Mouse (Mus musculus) embryonic facial prominence, embryonic 11.5 days (tissue): ENCODE data around the gene Rarb. TPM values are rescaled to one million over a fixed set of nuclear protein-coding genes. Genes with fewer than 3 reads are reported as not detected.

ENCODE experiments used
- ATAC-seq: fragments of 200-750 bp; cut with Nextera tagmentation; replicated peaks from 2 replicates; pipeline ENCODE4 v1.8.0; 2017; ENCODE audit warnings: low read depth; ENCODE audit not compliant: insufficient number of reproducible peaks, low FRiP score, low TSS enrichment
- DNase-seq: peaks from one replicate; pipeline ENCODE4 v3.0.0-alpha.2; 2015; ENCODE audit warnings: low spot score
- H3K27ac ChIP-seq: fragments of 300-500 bp; sonication (generic); replicated peaks from 2 replicates; pipeline ENCODE4 v1.5.1; 2014; ENCODE audit warnings: mild to moderate bottlenecking, low read depth, low read length, control low read depth
- H3K27me3 ChIP-seq: fragments of 300-500 bp; sonication (generic); 2 replicates; pipeline ENCODE4 v1.6.1; 2014; ENCODE audit warnings: mild to moderate bottlenecking, low read length, moderate library complexity, mixed read lengths; ENCODE audit not compliant: control insufficient read depth, insufficient read depth
- H3K36me3 ChIP-seq: fragments of 300-500 bp; sonication (generic); replicated peaks from 2 replicates; pipeline ENCODE4 v1.6.1; 2014; ENCODE audit warnings: low read depth, mild to moderate bottlenecking, low read length, moderate library complexity, mixed read lengths; ENCODE audit not compliant: control insufficient read depth, insufficient read depth
- H3K4me1 ChIP-seq: fragments of 300-500 bp; sonication (generic); 2 replicates; pipeline ENCODE4 v1.6.1; 2014; ENCODE audit warnings: low read length, mixed read lengths; ENCODE audit not compliant: control insufficient read depth, insufficient read depth
- H3K4me2 ChIP-seq: fragments of 300-500 bp; sonication (generic); 2 replicates; pipeline ENCODE4 v1.6.1; 2014; ENCODE audit warnings: low read depth, mild to moderate bottlenecking, control low read depth, low read length, moderate library complexity
- H3K4me3 ChIP-seq: fragments of 300-500 bp; sonication (generic); 2 replicates; pipeline ENCODE4 v1.5.1; 2014; ENCODE audit warnings: low read depth, low read length, control low read depth
- H3K9ac ChIP-seq: fragments of 300-500 bp; sonication (generic); replicated peaks from 2 replicates; pipeline ENCODE4 v1.6.1; 2014; ENCODE audit warnings: mild to moderate bottlenecking, control low read depth, low read length
- H3K9me3 ChIP-seq: fragments of 300-500 bp; sonication (generic); replicated peaks from 2 replicates; pipeline ENCODE4 v1.6.1; 2016; ENCODE audit warnings: mild to moderate bottlenecking, low read length, inconsistent platforms, mixed read lengths; ENCODE audit not compliant: control insufficient read depth
- WGBS: fragments of 180-500 bp; shearing (Covaris S2); extraction: QIAGEN DNeasy Blood & Tissue Kit; methylation state at CpG from one replicate; pipeline ENCODE4 v1.1.7; 2014; 5-methylcytosine and 5-hydroxymethylcytosine counted together
- polyA plus RNA-seq: library from polyadenylated mRNA; unstranded; fragments of >200 nt; fragmentation: Nextera tagmentation; extraction: Ambion mirVana; gene quantifications from 2 replicates; pipeline ENCODE4 v1.2.1, GENCODE M21; 2014

Rarb gene
- polyA plus RNA-seq, 1 experiment from 2014 or later, result 35.5 TPM

DNA sequence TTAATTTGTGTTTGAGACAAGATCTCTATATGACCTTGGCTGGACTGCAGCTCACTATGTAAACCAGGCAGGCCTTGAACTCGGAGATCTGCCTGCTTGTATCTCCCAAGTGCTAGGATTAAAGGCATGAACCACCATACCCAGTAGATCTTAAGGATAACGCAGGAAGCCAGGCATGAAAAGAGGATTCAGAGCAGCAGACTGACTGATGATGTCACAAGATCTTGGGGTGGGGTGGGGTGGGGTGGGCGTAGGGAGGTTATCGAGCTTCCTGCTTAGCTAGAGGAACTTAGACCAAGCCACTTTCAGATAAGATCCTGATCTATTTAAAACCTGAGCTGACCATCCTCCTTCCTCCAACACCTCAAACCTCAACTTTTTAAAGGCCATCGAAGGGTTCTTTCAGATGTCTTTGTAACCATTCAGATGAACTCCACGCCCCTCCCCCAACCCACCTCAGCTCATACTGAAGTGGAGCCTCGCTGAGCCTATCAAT lies 249.4 kb downstream of the Rarb start:
- DNase-seq, result no peak

DNA sequence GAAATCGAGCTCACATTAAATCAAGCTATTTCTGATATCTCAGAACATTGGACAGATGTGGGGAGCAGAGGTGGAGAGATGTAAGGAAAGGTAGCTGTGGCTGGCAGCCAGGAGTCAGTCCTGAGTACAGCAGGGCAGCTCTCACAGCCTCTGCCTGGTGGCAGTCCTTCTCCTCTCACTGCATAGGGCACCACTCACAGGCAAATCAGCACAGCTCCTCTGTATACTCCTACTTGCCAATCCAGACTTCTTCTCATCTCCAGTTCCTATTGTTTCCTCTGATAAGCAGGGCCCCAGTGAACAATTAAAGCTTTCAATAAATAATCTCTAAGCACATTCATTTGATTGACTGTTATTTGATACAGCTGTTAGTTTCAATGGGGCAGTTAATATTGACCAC lies 252.0 kb downstream of the Rarb start:
- no peaks in the 10 kb centered on the region for H3K27me3 ChIP-seq
- no peaks in the 10 kb centered on the region for H3K36me3 ChIP-seq
- no peak overlapping the region for H3K4me2 ChIP-seq
- H3K4me1 ChIP-seq, result no peaks in the 10 kb centered on the region
- WGBS, result 77% methylated on average over 1 of the region's 1 CpGs
- H3K9ac ChIP-seq, result no peak overlapping the region
- no peak for ATAC-seq
- no peak overlapping the region for H3K4me3 ChIP-seq
- H3K27ac ChIP-seq, result no peak overlapping the region
- no peaks in the 10 kb centered on the region for H3K9me3 ChIP-seq
- no peak for DNase-seq

More for the DNA sequence above, 249.4 kb downstream of the Rarb start:
- no peak overlapping the region for H3K4me3 ChIP-seq
- no peak overlapping the region for H3K9ac ChIP-seq
- no peak overlapping the region for H3K4me2 ChIP-seq
- no peak for ATAC-seq
- H3K4me1 ChIP-seq, result no peaks in the 10 kb centered on the region
- no peaks in the 10 kb centered on the region for H3K9me3 ChIP-seq
- WGBS, result 65% methylated on average over 7 of the region's 7 CpGs
- no peak overlapping the region for H3K27ac ChIP-seq
- H3K36me3 ChIP-seq, result no peaks in the 10 kb centered on the region
- H3K27me3 ChIP-seq, result no peaks in the 10 kb centered on the region

DNA sequence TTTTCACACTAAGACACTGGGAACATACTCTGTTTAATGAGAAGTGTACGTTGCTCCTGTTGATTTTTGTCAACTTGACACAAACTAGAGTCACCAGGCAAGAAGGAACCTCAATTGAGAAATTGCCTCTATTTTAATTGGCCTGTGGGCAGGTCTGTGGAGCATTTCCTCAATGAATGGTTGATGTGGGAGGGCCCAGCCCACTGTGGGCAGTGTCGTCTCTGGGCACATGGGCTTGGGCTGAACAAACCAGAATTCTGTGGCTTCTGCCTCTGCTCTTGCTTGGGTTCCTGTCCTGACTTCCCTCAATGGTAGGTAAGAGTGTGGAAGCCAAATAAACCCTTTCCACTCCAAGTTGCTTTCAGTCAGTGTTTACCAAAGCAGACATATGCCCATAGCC lies 255.0 kb downstream of the Rarb start:
- DNase-seq (no peak), ATAC-seq (no peak)
- Histone ChIP-seq H3K9ac (no peak overlapping the region), H3K36me3 (no peaks in the 10 kb centered on the region), H3K27ac (no peak overlapping the region), H3K4me1 (no peaks in the 10 kb centered on the region; the same call in 1 of the 2 replicates), H3K4me3 (no peak overlapping the region), H3K4me2 (no peak overlapping the region), H3K9me3 (no peaks in the 10 kb centered on the region), H3K27me3 (no peaks in the 10 kb centered on the region)
- 67% methylated on average over 2 of the region's 2 CpGs for WGBS

DNA sequence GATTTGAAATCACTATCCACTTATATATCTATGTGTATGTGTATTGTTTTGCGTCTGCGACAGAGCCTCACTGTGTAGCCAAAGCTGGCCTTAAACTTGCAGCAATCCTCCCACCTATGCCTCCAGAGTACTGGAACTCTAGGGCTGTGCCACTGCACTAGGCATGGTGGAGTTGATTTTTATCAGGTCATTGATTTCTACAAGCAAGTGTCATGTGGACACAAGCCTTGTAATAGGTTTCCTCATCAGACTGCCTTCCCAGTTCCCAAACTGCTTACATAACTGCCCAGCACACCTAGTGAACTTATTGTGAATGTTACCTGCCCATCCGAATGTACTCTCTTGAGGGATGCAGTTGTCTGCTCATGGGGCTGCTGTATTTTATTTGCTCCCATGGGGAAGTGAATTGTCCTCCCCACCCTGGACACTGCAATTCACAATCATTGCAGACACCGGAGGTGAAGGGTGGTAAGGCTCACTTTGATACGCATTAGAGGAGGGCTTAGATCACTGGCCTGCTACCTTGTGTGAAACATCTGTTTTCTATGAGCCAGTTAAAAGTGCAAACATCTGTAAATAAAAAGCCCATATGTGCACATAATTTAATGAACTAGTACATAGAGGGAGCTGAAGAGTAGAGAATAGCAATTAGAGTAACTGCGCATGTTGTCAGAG lies 257.3 kb downstream of the Rarb start:
- Histone ChIP-seq H3K4me3 (no peak overlapping the region), H3K4me2 (no peak overlapping the region), H3K27me3 (no peaks in the 10 kb centered on the region), H3K27ac (no peak overlapping the region), H3K9ac (no peak overlapping the region), H3K9me3 (no peaks in the 10 kb centered on the region), H3K36me3 (no peaks in the 10 kb centered on the region), H3K4me1 (no peaks in the 10 kb centered on the region; the same call in 1 of the 2 replicates)
- DNase-seq (peak; percentile 63), ATAC-seq (no peak)
- 59% methylated on average over 6 of the region's 6 CpGs for WGBS

DNA sequence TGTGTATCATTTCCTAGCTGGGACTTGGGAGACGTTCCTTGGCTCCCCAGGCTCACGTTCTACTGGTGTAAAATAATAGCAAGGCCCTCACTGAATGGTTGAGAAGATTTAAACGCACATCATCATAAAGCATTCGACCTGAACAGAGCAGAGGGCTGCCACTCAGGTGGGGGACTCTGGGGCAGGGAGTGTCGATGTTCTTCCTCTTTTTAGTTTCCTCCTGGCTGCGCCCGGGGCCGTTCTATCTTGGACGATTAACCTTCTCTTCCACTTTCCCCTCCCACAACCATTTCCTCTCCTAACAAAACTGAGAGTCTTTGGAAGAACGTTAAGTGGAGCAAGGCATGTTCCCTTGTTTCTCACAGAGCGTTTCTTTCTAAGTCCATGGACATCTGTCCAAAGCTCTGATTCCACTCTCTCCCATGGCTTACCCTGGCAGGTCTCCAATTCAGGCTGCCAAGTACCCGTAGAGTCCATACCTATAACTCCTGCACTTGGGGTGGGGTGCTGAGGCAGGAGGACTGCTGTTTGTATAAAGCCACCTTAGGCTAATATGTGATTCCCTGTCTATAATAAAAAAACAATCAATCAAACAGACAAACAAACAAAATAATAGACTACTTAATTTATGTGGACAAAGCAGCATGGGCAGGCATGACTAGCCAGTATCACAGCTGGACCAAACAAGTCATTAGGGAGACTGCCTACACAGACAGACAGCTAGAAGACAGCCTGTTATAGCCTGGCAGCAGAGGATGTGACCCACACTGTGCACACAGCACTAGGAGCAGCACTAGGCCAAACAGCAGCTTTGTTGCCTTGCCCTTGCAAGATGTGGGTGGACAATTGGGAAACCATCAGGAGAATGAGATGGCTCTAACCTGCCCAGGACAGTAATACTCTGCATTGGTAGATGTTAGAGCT lies 259.4 kb downstream of the Rarb start:
- DNase-seq (no peak), ATAC-seq (no peak)
- Histone ChIP-seq H3K9me3 (no peaks in the 10 kb centered on the region), H3K36me3 (no peaks in the 10 kb centered on the region), H3K4me3 (no peak overlapping the region), H3K27ac (no peak overlapping the region), H3K4me2 (no peak overlapping the region), H3K27me3 (no peaks in the 10 kb centered on the region), H3K4me1 (no peaks in the 10 kb centered on the region; the same call in 1 of the 2 replicates), H3K9ac (no peak overlapping the region)
- WGBS, result 70% methylated on average over 12 of the region's 12 CpGs

DNA sequence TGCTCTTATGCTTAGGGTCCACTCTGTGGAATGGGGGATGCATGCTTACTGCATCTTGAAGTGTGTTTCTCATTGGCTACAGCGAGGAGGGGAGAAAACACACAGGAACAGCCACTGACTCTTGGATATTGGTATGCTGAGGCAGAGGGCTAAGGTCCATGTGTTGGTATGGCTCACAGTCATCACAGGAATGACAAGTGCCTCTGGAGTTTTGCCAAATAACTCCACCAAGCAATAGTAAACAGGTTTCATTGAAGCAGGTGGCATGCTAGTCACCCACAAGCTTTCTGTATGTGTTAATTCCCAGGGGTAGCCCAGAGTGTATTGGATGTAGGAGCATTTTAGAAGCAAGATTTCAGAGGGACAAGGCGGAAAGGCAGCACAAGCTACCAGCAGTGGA lies 260.9 kb downstream of the Rarb start:
- H3K4me2 ChIP-seq, result no peak overlapping the region
- H3K4me3 ChIP-seq, result no peak overlapping the region
- no peaks in the 10 kb centered on the region for H3K9me3 ChIP-seq
- H3K27ac ChIP-seq, result no peak overlapping the region
- no peaks in the 10 kb centered on the region for H3K36me3 ChIP-seq
- no peak overlapping the region for H3K9ac ChIP-seq
- H3K27me3 ChIP-seq, result no peaks in the 10 kb centered on the region
- H3K4me1 ChIP-seq, result no peaks in the 10 kb centered on the region; the same call in none of the 2 replicates
- 89% methylated on average over 2 of the region's 2 CpGs for WGBS
- no peak for ATAC-seq
- DNase-seq, result no peak

DNA sequence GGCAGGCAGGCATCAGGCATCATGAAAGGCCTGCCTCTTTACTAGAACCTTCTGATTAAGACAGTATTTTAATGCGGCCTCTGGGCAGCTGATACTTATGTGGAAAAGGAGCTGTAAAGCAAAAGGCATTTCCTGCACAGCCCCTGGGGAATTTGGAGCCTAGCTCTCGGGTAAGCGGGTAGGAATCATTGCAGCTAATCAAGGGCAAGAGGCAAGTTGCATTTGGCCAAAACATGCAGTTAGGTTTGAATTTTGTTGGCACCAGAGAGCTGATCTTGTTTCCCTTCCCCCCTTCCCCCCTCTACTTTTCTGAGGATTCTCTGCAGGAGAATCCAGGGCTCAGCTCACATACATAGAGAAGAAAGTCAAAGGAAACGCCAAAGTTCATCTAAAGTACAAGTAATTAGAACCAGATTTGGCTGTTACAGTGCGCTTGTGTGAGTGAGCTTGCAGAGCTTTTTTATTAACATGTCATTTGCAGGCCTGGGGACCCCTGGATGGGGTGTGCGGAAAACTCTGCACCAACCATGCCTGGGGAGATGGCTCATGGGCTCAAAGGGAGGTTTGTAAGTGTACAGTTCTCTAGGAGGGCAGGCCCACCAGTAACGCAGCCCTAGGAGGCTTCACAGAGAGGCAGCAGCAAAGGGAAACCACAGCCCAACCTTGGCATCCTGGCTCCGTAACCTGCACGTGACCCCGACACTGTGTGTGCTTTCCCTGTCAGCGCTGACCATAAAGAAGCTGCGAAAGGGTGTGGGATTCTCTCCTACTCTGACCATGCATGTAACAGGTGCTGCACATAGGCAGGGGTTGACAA lies 264.1 kb downstream of the Rarb start:
- DNase-seq, result peak; percentile 89
- Histone ChIP-seq H3K9ac (no peak overlapping the region), H3K4me2 (peak overlapping the region; percentile 19; the same call in 1 of the 2 replicates), H3K4me1 (no peaks in the 10 kb centered on the region; the same call in 1 of the 2 replicates), H3K36me3 (no peaks in the 10 kb centered on the region), H3K4me3 (no peak overlapping the region), H3K27ac (peak overlapping the region; percentile 77), H3K27me3 (no peaks in the 10 kb centered on the region), H3K9me3 (no peaks in the 10 kb centered on the region)
- WGBS, result 19% methylated on average over 12 of the region's 12 CpGs
- ATAC-seq, result peak; percentile 87
